Mouse (Mus musculus) heart, postnatal 14 days (tissue): ENCODE measurements around the gene Mat1a. TPM values are rescaled to one million over a fixed set of nuclear protein-coding genes. Genes with fewer than 3 reads are reported as not detected.
A peak's percentile ranks its signal among the peaks of the same experiment; 100 is the strongest.

ENCODE experiments used
- DNase-seq, 2 experiments: peaks; one replicate each; pipeline ENCODE4 v3.0.0; 2021 to 2022
- intact Hi-C: fragments of 180-260 bp; cut with DNase I; formaldehyde crosslinking; loops from one replicate; pipeline ENCODE4 v1.15.1; 2025
- long read RNA-seq, 2 experiments: library from polyadenylated mRNA; stranded (forward); transcript quantifications; one replicate each; pipeline ENCODE4 v2.0.0; 2021
- total RNA-seq, 2 experiments: library from RNA; stranded (reverse); gene quantifications; 2 replicates each; pipeline ENCODE4 v1.2.3; 2021

Mat1a gene
- total RNA-seq = under 1 TPM in 1 of 2 experiments, not detected in 1; 0.15 TPM
- long read RNA-seq, experiment 1 = 0 reads
- long read RNA-seq, experiment 2 = 0 reads

DNA sequence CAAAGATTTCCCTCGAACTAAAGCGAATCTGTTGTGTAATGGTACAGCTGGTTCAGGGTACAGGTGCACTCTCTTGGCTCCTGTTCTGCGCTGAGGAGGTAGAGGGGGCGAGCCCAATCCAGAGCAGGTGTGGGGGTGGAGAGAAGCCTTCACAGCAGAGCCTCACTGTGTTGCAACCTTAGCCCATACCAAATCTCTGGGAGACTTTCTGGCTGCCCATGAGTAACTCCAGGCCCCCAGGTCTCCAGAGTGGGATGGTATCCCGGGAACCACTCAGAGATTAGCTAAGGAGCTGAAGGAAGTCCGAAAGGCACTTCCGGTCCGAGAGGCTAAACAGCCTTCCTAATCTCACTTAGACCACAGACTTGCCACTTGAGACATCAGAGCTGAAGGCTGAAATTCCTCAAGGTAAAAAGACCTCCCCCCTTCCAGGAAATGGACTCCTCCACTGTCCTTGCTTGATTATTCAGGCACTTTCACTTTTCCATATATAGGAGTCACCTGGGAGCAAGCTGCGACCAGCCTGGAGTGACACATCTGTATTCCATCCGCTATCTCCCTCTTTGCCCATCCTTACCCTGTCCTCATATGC lies at the start of gene Mat1a:
TSS of gene Mat1a (plus strand) at position 183 of the 592 bp plus-strand sequence.
- no peak for DNase-seq
- intact Hi-C loops = no loop called here

DNA sequence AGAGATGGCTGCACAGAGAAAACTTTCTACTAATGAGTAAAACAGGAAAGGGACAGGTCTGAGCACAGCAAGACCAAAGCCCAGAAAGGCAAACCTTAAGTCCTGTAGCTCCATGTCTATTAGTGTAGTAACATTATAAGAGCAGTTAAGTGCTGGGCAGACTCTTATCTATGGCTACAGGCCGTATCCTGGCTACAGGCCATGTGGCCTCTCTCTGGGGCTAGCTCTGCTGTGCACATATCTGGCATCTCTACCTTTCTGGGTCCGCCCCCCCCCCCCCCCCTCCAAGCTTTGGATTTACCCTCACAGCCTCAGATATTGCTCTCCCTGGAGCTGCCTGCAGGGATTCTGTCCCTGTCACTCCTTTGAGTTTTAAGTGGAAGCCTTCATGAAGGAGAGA lies 39.7 kb upstream of the Mat1a start:
- intact Hi-C loops = no loop called here

DNA sequence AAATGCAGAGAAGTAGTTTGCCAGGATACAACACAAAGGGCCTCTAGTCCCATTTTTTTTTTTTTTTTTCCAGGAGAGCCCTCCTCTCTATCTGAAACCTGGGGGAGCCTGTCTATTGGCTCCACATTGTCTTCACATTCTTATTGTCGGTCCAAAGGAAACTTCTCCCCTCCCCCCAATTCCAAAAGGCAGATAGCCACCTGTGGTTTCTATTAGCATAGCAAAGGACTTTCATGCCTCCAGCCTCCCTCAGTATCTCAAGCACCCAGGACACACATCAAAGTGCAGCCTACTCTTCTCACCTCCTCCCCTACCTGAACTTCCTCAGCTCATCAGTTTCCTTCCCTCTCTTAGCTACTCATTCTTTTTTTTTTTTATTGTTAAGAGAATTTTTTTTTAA lies 38.4 kb upstream of the Mat1a start:
- intact Hi-C loops = no loop called here
- DNase-seq = no peak

More for the DNA sequence above, 39.7 kb upstream of the Mat1a start:
- no peak for DNase-seq

DNA sequence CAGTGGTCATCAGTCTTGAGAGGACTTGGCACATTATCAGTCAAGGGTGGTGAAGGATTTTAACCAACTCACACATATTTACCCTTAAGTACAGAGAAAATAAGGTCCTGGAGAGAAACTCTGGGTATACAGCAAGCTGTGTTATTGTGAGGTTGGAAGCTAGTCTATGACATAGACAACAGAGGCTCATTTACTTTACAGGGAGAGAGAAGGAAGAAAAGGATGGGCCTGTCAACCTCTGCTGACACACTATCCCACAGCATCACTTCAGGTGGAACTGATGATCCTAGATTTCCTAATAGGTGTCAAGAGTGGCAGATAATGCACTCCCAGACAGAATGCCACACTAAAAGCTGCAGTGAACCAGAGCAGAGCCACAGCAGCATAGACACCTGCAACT lies 35.7 kb upstream of the Mat1a start, which contains the start of gene Dydc2:
TSS of gene Dydc2 (minus strand) at position 101 of the 400 bp plus-strand sequence.
- intact Hi-C loops = no loop called here

DNA sequence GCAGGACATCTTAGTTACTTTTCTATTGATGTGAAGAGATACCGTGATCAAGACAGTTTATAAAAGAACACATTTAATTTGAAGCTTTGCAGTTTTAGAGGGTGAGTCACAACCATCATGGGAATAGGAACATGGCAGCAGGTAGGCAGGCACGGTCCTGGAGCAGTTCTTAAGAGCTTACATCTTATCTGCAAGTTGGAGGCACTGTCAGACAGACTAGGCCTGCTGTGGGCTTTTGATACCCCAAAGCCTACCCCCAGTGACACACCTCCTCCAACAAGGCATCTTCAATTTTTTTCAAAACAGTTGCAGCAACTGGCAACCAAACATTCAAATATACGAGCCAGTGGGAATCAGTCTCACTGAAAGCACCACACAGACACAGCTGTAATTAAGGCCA lies 34.5 kb upstream of the Mat1a start:
- intact Hi-C loops = no loop called here
- DNase-seq = no peak

More for the DNA sequence above, 35.7 kb upstream of the Mat1a start, which contains the start of gene Dydc2:
- no peak for DNase-seq

DNA sequence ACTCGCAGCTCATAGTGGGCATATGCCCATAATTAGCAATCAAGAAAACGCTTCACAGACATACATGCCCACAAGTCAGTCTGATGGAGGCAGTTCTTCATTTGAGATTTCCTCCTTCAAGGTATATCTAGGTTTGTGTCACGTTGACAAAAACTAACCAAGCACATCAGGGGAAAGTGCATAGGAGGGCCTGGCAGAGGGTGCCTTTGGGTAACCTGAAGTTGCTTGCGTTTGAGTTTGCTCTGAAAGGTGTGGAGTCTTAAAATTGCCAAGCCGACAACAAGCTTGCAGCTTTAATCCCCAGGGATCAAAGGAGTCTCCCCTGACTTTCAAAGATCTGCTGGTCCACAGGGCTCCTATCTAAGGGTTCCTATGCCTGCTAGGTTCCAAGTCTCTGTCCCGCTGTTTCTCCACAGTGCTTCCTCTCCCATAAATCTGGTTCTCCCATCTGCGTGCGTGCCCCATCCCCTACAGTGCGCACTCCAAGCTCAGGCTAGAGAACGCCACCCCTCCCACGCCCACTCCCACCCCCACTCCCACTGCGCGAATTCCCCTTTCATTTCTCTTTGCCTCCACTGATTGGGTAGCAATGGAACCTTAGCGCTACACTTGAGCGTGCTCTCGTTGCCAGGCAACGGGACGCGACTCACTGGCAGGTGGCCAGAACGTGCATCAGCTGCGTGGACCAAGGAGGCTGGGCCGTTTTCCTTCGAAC lies 32.4 kb upstream of the Mat1a start, which contains the start of gene Dydc1:
TSS of gene Dydc1 (plus strand) at position 683 of the 715 bp plus-strand sequence.
- peak; percentile 44 to 65 for DNase-seq
- intact Hi-C loops = no loop called here

DNA sequence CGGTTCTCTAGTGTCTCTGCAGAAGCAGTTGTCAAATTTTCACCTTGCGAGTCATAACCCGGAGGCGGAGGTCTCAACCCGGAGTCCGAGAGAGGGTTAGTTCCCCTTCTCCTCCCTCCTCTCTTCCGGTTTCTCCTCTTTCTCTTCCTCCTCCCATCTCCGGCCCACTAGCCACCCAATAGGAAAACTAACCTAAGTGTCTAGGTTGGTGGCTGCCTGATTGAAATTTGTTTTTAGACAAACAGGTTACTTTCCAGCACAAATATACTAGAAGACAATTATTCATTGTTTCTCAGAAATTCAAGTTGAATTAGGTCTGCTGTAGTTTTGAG lies 31.9 kb upstream of the Mat1a start:
- intact Hi-C loops = no loop called here
- DNase-seq = no peak

DNA sequence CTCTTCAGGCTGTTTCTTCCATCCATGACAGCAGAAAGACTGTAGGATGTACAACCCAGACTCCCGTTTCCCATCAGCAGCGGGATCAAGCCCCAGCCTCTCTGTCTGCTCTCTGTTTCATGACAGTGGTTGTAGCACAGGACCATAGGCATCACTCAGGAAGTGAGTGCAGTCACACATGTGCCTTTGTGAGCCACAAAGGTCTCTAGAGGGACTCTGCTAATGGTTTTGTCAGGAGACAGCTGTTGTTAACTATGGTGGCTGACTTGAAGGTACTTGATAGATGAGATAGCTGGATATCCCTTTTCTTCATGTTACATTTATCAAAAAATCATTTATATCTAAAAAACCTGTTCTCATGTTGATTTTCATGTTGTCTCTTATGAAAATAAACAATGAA lies 22.4 kb upstream of the Mat1a start:
- intact Hi-C loops = no loop called here
- no peak for DNase-seq

DNA sequence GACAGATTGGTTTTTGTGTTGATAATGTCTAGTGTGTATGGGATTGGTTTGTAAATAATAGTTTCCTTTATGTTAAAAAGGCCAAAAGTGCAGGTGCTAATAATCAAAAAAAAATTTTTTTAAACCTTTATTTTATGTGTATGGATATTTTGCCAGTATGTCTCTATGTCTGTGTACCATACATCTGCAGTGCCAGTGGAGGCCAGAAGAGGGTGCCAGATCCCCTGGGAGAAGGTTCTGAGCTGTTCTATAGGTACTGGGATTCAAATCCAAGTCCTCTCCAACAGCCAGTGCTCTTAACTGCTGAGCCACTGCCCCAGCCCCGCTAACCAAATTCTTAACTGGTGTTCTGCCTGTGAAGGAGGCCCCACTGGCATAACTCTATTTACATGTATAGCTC lies 17.3 kb upstream of the Mat1a start:
- DNase-seq = no peak
- intact Hi-C loops = no loop called here

DNA sequence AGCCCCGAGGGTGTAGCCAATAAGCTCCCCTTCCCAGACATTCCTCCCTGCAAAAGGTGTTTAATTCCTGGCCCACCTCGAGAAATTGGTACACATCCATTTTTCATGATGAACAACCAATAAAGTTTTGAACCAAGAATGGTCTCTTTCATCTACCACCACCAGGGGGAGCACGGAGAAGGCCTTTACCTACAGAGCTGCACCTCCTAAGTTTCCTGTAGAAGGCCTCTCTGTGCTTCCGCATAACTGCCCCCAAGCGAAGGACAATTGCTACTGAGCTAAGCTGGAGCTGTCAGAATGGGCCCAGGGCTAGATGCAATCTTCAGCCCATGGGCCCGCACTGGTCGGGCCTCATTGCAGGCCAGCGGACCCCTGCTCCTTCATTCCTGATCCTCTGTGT lies 14.1 kb upstream of the Mat1a start:
- DNase-seq = peak; percentile 1 to 22
- intact Hi-C loops = no loop called here

DNA sequence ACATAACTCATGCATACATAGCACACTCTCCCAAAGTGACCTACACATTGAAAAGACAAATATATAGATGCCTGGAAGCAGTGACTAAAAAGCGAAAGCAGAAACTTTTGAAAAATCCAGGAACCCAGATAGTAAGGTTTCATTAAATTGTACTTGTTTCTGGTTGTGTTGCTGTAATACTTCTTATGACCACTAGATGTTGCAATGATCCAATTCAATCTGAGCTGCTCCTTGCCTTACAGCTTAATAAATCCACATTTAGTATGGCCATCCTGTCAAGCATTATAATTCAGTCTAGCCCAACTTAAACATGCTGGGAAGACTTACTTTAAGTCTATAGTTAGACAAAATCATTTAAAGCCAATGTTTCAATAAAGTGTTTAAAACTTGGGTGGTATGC lies 10.7 kb upstream of the Mat1a start:
- no peak for DNase-seq
- intact Hi-C loops = loop anchor here (2.0 kb wide), 1 partner anchor 67 kb away; no protein-coding TSS in a partner anchor

DNA sequence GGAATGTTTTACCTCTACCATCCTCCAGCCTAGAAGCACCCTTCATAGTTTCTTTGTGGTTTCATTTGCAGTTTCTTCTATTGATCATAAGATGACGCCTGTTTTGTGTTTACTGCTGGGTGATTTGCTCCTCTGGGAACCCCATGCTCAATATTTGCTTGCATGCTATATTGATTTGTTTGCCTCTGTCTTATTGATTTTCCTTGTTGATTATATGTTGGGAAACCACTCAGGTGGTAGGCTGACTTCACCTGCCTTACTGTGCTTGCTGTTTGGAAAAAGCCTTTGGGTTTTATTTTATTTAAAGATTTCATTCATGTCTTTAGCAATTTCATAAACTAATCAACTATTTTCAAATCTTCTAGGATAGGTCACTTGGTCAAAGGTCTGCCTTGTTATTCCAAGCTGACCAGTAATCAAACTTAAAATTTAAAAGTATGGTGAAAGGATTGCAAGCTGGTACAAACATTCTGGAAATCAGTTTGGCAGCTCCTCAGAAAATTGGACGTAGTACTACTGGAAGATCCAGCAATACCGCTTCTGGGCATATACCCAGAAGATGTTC lies 8.5 kb upstream of the Mat1a start:
- DNase-seq = no peak
- intact Hi-C loops = no loop called here

DNA sequence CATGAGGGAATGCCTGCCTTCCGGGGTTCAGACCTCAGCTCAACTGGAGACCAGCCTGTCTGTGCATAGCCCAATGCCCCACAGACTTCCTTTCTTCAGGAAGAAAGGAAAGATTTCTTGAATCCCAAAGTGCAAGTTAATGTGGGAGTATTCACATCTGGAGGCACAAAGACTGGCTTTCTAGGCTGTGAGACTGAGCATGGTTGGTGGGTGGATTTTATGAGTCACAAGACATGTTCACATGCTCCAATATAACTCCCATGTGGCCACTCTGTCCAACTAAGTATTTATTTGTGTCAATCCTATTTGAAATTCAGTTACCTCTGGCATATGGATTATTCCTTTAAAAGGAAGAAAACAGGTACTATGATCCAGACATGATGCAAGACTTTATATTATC lies 6.1 kb upstream of the Mat1a start:
- intact Hi-C loops = no loop called here
- DNase-seq = no peak

DNA sequence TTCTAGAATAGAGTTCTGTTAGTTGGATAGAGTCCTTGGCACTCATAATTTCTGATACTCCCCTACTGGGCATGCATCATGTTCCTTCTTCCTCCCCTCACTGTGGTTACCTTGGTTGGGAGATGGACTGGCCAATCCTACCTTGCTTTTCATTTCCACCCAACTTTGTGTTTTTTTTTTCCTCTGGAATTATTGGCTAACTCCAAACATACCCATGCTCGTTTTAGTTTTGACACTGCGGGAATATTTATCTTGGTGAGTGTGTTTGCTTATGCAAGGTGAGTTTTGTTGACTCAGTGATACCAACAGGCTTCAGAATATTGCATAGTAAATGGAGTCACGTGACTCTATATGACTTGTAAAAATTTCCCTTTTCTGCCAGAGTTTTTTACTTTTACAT lies 4.1 kb upstream of the Mat1a start:
- intact Hi-C loops = no loop called here
- no peak for DNase-seq

DNA sequence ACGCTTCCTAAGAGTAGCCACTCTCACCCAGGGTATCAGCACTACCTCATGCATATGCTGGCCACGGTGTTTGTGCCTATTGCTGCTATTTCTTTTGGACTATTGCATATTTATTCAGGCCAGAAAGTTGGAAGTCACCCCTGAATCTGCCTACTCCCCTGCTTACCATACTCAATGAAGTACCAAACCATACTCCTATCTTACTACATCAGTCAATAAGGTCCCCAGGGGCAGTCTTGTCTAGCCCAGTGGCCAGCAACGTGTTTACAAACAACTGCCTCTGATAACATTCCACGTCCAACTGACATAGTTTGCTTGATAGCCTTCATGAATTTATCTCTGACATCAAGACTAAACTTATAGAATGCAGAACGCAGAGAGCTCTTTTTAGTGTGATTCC lies 3.6 kb upstream of the Mat1a start:
- DNase-seq = no peak
- intact Hi-C loops = no loop called here

DNA sequence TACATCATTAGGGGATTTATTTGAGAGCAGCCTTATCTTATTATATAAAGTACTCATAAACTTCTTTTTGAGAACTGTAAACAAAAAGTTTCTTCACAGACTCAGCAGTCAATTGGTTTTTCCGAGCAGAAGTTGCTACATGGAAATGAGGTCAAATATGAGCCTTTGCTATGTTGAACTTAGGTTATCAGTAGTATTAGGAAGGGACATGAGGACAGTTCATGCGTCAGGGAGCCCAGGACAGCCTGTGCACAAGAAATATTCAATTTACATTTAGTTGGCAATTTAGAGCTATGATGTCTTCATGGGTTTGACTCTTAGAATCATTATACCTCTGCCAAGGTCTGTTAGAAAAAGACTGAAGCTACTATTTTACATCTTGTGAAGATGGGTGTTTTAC lies 2.6 kb upstream of the Mat1a start:
- intact Hi-C loops = no loop called here
- no peak for DNase-seq

DNA sequence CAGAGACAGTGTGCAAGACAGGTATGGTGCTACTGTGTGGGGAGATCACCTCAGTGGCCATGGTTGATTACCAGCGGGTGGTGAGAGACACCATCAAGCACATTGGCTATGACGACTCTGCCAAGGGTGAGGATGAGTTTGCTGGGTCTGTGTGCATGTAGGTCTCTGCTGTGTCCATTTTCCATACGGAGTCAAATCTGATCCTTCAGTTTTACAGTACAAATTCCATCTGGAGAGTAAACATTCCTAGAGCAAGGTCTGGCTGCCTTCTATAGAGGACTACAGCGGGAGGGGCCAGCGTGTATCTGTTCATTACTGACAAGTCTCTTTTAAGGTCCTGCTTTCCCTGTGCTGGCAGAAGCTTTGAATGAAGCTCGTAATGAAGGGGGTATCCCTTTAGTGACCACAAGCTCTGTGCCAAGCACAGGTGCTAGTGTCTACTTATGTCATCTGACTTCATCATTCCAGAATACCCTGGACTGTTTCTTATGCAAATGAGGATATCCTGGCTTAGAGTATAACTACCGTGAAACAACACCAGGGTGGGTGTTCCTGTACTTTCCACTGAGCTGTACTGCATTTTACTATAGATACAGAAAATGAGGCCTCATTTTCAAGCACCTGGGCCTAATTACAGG lies 6.3 kb downstream of the Mat1a start:
- no peak for DNase-seq

DNA sequence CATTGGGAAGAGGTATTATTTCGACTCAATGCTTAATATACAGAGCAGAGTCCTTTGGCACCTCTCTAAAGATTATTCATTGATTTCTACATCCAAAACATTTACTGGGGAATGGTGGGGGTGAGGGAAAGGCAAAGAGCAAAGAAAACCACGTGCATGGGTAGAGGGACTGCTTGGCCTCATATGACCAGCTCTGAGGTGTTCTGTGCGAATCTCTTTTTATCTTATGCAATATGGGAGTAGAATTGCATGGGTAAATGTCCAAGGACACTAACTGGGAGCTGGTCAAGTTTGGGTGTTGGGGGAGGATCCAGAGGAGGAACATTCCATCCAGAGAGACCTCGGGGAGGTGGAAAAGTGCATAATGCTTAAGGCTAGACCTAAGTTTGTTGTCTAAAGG lies 8.1 kb downstream of the Mat1a start:
- intact Hi-C loops = no loop called here
- no peak for DNase-seq

More for the DNA sequence above, 6.3 kb downstream of the Mat1a start:
- intact Hi-C loops = no loop called here

DNA sequence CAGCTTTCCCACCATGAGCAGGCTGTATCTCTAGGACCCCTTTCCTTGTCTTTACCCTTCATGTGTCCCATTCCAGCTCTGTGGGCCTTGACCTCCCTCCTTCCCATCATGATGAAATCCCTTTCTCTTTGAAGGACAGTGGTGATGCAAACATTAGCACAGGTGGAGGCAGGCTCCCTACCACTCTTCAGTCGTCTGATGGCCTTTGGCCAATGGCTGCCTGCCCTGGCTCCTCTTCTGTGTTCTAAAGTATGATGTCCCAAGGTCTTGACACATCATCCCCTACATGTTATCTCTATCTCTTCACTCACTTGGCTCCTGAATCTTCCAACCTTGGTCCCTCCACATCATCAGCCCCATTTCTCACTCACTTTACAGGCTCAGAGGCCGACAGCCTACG lies 11.4 kb downstream of the Mat1a start:
- no peak for DNase-seq
- intact Hi-C loops = no loop called here

DNA sequence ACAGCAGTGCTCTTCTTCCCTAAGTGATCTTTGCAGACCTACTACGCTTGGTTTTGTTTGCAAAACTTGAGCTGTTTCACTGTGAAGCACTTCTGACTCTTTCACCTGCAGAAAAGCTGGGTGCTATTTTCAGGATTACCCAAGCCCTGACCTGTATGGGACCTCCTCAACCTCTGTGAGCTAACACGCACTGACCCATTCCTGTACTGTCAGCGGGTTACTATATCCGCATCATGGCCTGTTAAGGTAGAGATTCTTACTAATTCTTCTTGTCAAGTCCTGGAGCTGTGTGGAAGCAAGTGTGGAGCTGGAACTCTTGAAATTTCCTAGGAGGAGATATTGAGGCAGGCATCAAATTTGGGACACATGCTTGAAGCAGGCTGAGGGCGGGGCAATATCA lies 19.8 kb downstream of the Mat1a start:
- intact Hi-C loops = no loop called here
- no peak for DNase-seq

DNA sequence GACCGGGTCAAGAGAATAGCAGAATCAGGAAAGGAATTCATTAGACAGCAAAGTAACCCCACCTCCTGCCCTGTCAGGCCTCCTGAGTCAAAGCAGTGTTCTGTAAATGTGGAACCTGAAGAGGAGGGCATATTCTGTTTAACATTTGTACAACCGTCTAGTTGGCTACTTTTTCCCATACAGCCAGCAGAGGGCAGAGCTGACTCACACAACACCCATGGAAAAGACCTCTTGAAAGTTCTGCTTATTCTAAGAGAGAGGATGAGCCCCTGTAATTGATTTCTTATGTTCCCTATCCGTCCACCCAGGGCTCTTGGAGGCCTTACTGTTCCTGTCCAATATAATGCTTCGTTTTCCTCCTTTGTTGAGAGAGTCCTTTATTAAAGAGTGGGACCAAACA lies 23.2 kb downstream of the Mat1a start:
- intact Hi-C loops = loop anchor here (1.0 kb wide), 1 partner anchor 34 kb away; no protein-coding TSS in a partner anchor
- DNase-seq = peak; percentile 7 to 12
